Comparison of ENCODE assay signal across 33 mouse cellular contexts in genomic region chr3:103857977-103858563, GRCm38 (mm10). TPM values are rescaled to one million over a fixed set of nuclear protein-coding genes. Genes with fewer than 3 reads are reported as not detected.
DNase-seq lines count a peak whose midpoint lies in the region; ATAC-seq and TF ChIP-seq lines count a peak whose summit lies in the region.
"Had no signal": no experiment of that assay in that cellular context is flagged by ENCODE, and none has a peak within 500 bp of the region (broad histone marks: within the 10 kb centered on the region; RNA-seq: fewer than 3 reads in every experiment).

No protein-coding gene starts in this region.

- no peaks in the 10 kb centered on the region for H3K27me3 ChIP-seq in spleen, adult 2 months (ENCODE audit: control insufficient read depth, insufficient read depth, low read length)
- no peaks in the 10 kb centered on the region for H3K27me3 ChIP-seq in small intestine, adult 2 months (ENCODE audit: control insufficient read depth, insufficient read depth, low read length)
- H3K27me3 ChIP-seq: embryonic facial prominence, embryonic 15.5 days; forebrain, embryonic 13.5 days; hindbrain, embryonic 15.5 days; kidney, embryonic 15.5 days; limb, embryonic 12.5 days; liver, embryonic 13.5 days; midbrain, embryonic 15.5 days; neural tube, embryonic 12.5 days had no signal

- TF ChIP-seq POLR2A in spleen, adult 2 months (IDR thresholded peaks at IDR 0.05; ENCODE audit: low read depth, low read length): no peak; the same call in 1 of the 2 replicates
- no peak for TF ChIP-seq POLR2A in bone marrow macrophage, adult 2 months (IDR thresholded peaks at IDR 0.05; ENCODE audit: borderline replicate concordance, low read depth, low read length)
- no peak for TF ChIP-seq POLR2A in small intestine, adult 2 months (IDR thresholded peaks at IDR 0.05; ENCODE audit: low read depth, low read length)

- no peaks in the 10 kb centered on the region; the same call in 1 of the 2 replicates for H3K36me3 ChIP-seq in spleen, adult 2 months (ENCODE audit: control insufficient read depth, insufficient read depth, low read length)
- 0 out of 2 replicates have a peak, but pooled peaks cover 2% of the 10 kb centered on the region for H3K36me3 ChIP-seq in small intestine, adult 2 months (ENCODE audit: control insufficient read depth, insufficient read depth, low read length)
- H3K36me3 ChIP-seq: embryonic facial prominence, embryonic 10.5 days; embryonic facial prominence, embryonic 15.5 days; G1E; hindbrain, embryonic 10.5 days; hindbrain, embryonic 15.5 days; kidney, embryonic 15.5 days; limb, embryonic 12.5 days; liver, embryonic 13.5 days; midbrain, embryonic 10.5 days; midbrain, embryonic 15.5 days; neural tube, embryonic 12.5 days had no signal

- peaks cover 6% of the 10 kb centered on the region; the same call in 1 of the 2 replicates for H3K4me1 ChIP-seq in spleen, adult 2 months (ENCODE audit: control insufficient read depth, insufficient read depth, insufficient read length)
- peaks cover 36% of the 10 kb centered on the region for H3K4me1 ChIP-seq in bone marrow macrophage, adult 2 months (ENCODE audit: control insufficient read depth, insufficient read depth, low read length)
- peaks cover 2% of the 10 kb centered on the region; the same call in 1 of the 2 replicates for H3K4me1 ChIP-seq in small intestine, adult 2 months (ENCODE audit: control insufficient read depth, insufficient read depth, insufficient read length, low read length)
- H3K4me1 ChIP-seq: embryonic facial prominence, embryonic 10.5 days; embryonic facial prominence, embryonic 15.5 days; hindbrain, embryonic 10.5 days; hindbrain, embryonic 15.5 days; limb, embryonic 12.5 days; midbrain, embryonic 10.5 days; midbrain, embryonic 15.5 days; neural tube, embryonic 12.5 days had no signal

- peak; percentile 36 for DNase-seq in CD4-positive, CD25-positive, alpha-beta regulatory T cell, adult 2 months (ENCODE audit: low read depth, low spot score)
- DNase-seq in spleen, adult 2 months (ENCODE audit: low read depth in 1 of 2, low spot score in 2 of 2): no peak
- DNase-seq in spleen, postnatal 14 days (ENCODE audit: low spot score in 2 of 2): no peak
- DNase-seq in left cerebral cortex, adult 11 months (ENCODE audit: low spot score): no peak
- no peak for DNase-seq in natural killer cell, adult 2 months (ENCODE audit: low spot score in 2 of 2)
- DNase-seq: adrenal gland, postnatal 25 days; cerebellum, adult 8-10 months; cerebellum, postnatal 25 days; gastrocnemius, postnatal 14 days; kidney, adult 18-20 months; kidney, postnatal 25 days; liver, embryonic 13.5 days; lung, adult 2 months; lung, postnatal 10 days; right cerebral cortex, adult 18-20 months; thymus, adult 18-20 months; thymus, postnatal 36 days had no signal

- WGBS in spleen, adult 2 months: 63% methylated on average over 6 of the region's 6 CpGs
- 87% methylated on average over 6 of the region's 6 CpGs for WGBS in small intestine, adult 2 months

- no peak for ATAC-seq in CD4-positive, CD25-positive, alpha-beta regulatory T cell, adult 4 months
- ATAC-seq: forebrain, embryonic 13.5 days; midbrain, embryonic 15.5 days had no signal

- peak overlapping the region; percentile 22; the same call in 1 of the 2 replicates for H3K4me3 ChIP-seq in spleen, adult 2 months (ENCODE audit: extremely low read depth, insufficient read depth, insufficient read length)
- no peak overlapping the region; the same call in 1 of the 2 replicates for H3K4me3 ChIP-seq in bone marrow macrophage, adult 2 months (ENCODE audit: insufficient read depth, low read length)
- H3K4me3 ChIP-seq in small intestine, adult 2 months (ENCODE audit: low read depth, low read length): peak overlapping the region; percentile 50
- H3K4me3 ChIP-seq: embryonic facial prominence, embryonic 10.5 days; embryonic facial prominence, embryonic 15.5 days; forebrain, embryonic 13.5 days; hindbrain, embryonic 10.5 days; hindbrain, embryonic 15.5 days; kidney, embryonic 15.5 days; left cerebral cortex, adult 2 months; limb, embryonic 12.5 days; liver, embryonic 13.5 days; midbrain, embryonic 10.5 days; midbrain, embryonic 15.5 days; neural tube, embryonic 12.5 days had no signal

- no peak for TF ChIP-seq CTCF in spleen, adult 2 months (IDR thresholded peaks at IDR 0.05; ENCODE audit: extremely low read depth, insufficient read depth, insufficient read length, insufficient replicate concordance)
- TF ChIP-seq CTCF in bone marrow macrophage, adult 2 months (IDR thresholded peaks at IDR 0.05; ENCODE audit: low read depth, low read length): no peak
- no peak for TF ChIP-seq CTCF in small intestine, adult 2 months (IDR thresholded peaks at IDR 0.05; ENCODE audit: extremely low read depth, insufficient read length, insufficient replicate concordance, low read depth, low read length)

- peak overlapping the region; percentile 85 for H3K27ac ChIP-seq in spleen, adult 2 months (ENCODE audit: insufficient read depth, low read length)
- peak overlapping the region; percentile 77 for H3K27ac ChIP-seq in bone marrow macrophage, adult 2 months (ENCODE audit: insufficient read depth, low read depth, low read length)
- H3K27ac ChIP-seq in small intestine, adult 2 months (ENCODE audit: insufficient read depth, low read depth, low read length): peak overlapping the region; percentile 77
- H3K27ac ChIP-seq: embryonic facial prominence, embryonic 10.5 days; embryonic facial prominence, embryonic 15.5 days; forebrain, embryonic 13.5 days; hindbrain, embryonic 10.5 days; hindbrain, embryonic 15.5 days; kidney, embryonic 15.5 days; left cerebral cortex, adult 2 months; limb, embryonic 12.5 days; liver, embryonic 13.5 days; midbrain, embryonic 10.5 days; midbrain, embryonic 15.5 days; neural tube, embryonic 12.5 days; stomach, postnatal 0 days had no signal

RNA-seq across cellular contexts. Expression of gene Ptpn22, which starts 1.5 kb away (rescaled TPM):
- polyA plus RNA-seq in CD4-positive, CD25-positive, alpha-beta regulatory T cell, adult 4 months (2017; shearing (Covaris generic)): 100 to 1,000 TPM; 350 to 445 TPM
- 23.8 and 27.3 TPM in 2 replicates for polyA plus RNA-seq in spleen, adult 2 months (2012; rRNA removed)
- 76.0 and 78.0 TPM in 2 replicates for polyA plus RNA-seq in bone marrow macrophage, adult 2 months (2012; ENCODE audit: insufficient read depth, insufficient read length, missing spikeins)
- 1.5 and 6.3 TPM in 2 replicates for polyA plus RNA-seq in small intestine, adult 2 months (2012; rRNA removed)
- polyA plus RNA-seq: G1E had no signal

RNA-seq across cellular contexts. Expression of gene Bcl2l15, which starts 25.7 kb away (rescaled TPM):
- polyA plus RNA-seq in CD4-positive, CD25-positive, alpha-beta regulatory T cell, adult 4 months (2017; shearing (Covaris generic)): 1 to 10 TPM; 6.2 to 8.6 TPM
- 0.13 and 0.18 TPM in 2 replicates for polyA plus RNA-seq in spleen, adult 2 months (2012; rRNA removed)
- not detected in 2 replicates for polyA plus RNA-seq in bone marrow macrophage, adult 2 months (2012; ENCODE audit: insufficient read depth, insufficient read length, missing spikeins)
- 0.66 and 23.5 TPM in 2 replicates for polyA plus RNA-seq in small intestine, adult 2 months (2012; rRNA removed)
- polyA plus RNA-seq: embryonic facial prominence, embryonic 15.5 days; G1E; hindbrain, embryonic 10.5 days; limb, embryonic 12.5 days; lung, adult 2 months; midbrain, embryonic 10.5 days; neural tube, embryonic 12.5 days had no signal

RNA-seq across cellular contexts. Expression of gene Gm43064, which starts 48.7 kb away (rescaled TPM):
- polyA plus RNA-seq in CD4-positive, CD25-positive, alpha-beta regulatory T cell, adult 4 months (2017; shearing (Covaris generic)): under 1 TPM in 1 of 2 experiments, not detected in 1; 0.52 TPM
- polyA plus RNA-seq in spleen, adult 2 months (2012; rRNA removed): 0.40 and 0.66 TPM in 2 replicates
- not detected in 2 replicates for polyA plus RNA-seq in bone marrow macrophage, adult 2 months (2012; ENCODE audit: insufficient read depth, insufficient read length, missing spikeins)
- polyA plus RNA-seq in small intestine, adult 2 months (2012; rRNA removed): not detected in 2 replicates
- polyA plus RNA-seq: embryonic facial prominence, embryonic 10.5 days; forebrain, embryonic 13.5 days; lung, adult 2 months had no signal

RNA-seq across cellular contexts. Expression of gene Ap4b1, which starts 48.8 kb away (rescaled TPM):
- 10 to 100 TPM; 20.6 to 31.7 TPM for polyA plus RNA-seq in CD4-positive, CD25-positive, alpha-beta regulatory T cell, adult 4 months (2017; shearing (Covaris generic))
- polyA plus RNA-seq in spleen, adult 2 months (2012; rRNA removed): 14.5 and 14.7 TPM in 2 replicates
- polyA plus RNA-seq in bone marrow macrophage, adult 2 months (2012; ENCODE audit: insufficient read depth, insufficient read length, missing spikeins): 8.4 and 11.7 TPM in 2 replicates
- 3.8 and 9.4 TPM in 2 replicates for polyA plus RNA-seq in small intestine, adult 2 months (2012; rRNA removed)

RNA-seq across cellular contexts. Expression of gene Dclre1b, which starts 48.8 kb away (rescaled TPM):
- polyA plus RNA-seq in CD4-positive, CD25-positive, alpha-beta regulatory T cell, adult 4 months (2017; shearing (Covaris generic)): 10 to 100 TPM; 17.5 to 19.5 TPM
- 16.2 and 18.8 TPM in 2 replicates for polyA plus RNA-seq in spleen, adult 2 months (2012; rRNA removed)
- polyA plus RNA-seq in bone marrow macrophage, adult 2 months (2012; ENCODE audit: insufficient read depth, insufficient read length, missing spikeins): 17.5 and 19.1 TPM in 2 replicates
- polyA plus RNA-seq in small intestine, adult 2 months (2012; rRNA removed): 5.2 and 5.3 TPM in 2 replicates
